ENCODE assay signal across 32 mouse cellular contexts in the genomic region with DNA sequence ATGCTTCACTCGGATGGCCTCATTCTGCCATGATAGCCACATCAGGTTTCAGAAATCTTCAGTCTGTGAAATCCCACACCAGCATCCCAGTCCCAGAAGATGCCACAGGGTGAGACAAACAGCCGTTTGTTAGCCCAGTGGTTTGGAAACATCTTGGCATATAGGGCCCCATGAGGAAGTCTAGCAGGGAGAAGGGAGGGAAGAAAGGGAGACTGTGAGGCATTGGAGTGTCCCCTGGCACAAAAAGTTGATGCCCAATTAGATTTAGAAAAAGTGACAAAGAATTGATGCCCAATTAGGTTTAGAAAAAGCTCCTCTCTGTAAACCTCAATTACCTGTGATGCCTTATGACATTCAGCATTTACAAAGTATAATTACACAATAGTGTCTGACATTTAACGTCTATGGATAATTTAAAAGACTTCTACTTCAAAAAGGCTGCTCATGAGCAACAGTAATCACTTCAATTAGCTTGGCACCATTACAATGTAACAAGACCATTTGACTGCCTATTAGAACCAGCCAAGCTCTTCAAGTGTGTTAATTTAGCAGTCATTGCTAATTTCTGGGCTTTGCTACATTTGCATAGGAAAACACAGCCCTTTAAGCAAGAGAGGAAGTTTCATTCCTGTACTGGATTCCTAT.
A peak's percentile ranks its signal among the peaks of the same experiment; 100 is the strongest.
DNase-seq lines count a peak whose midpoint lies in the region; ATAC-seq and TF ChIP-seq lines count a peak whose summit lies in the region.
"Had no signal": no experiment of that assay in that cellular context is flagged by ENCODE, and none has a peak within 500 bp of the region (broad histone marks: within the 10 kb centered on the region; RNA-seq: fewer than 3 reads in every experiment).

No protein-coding gene starts in this region.

- H3K4me2 ChIP-seq in hindbrain, embryonic 14.5 days (replicated peaks) = no peak overlapping the region
- H3K4me2 ChIP-seq in hindbrain, embryonic 13.5 days = no peak overlapping the region
- H3K4me2 ChIP-seq in midbrain, postnatal 0 days (ENCODE audit: low read depth, low read length, poor library complexity, severe bottlenecking) = no peak overlapping the region
- H3K4me2 ChIP-seq in midbrain, embryonic 11.5 days = no peak overlapping the region
- no peak overlapping the region for H3K4me2 ChIP-seq in forebrain, embryonic 14.5 days (ENCODE audit: low read length)
- H3K4me2 ChIP-seq: embryonic facial prominence, embryonic 13.5 days; heart, embryonic 11.5 days; limb, embryonic 13.5 days; liver, embryonic 11.5 days; lung, embryonic 15.5 days; neural tube, embryonic 15.5 days had no signal

- no peak overlapping the region for H3K4me3 ChIP-seq in hindbrain, embryonic 14.5 days (replicated peaks; ENCODE audit: low read length)
- H3K4me3 ChIP-seq in hindbrain, embryonic 13.5 days = no peak overlapping the region
- no peak overlapping the region for H3K4me3 ChIP-seq in midbrain, postnatal 0 days (ENCODE audit: low read depth, low read length)
- H3K4me3 ChIP-seq in midbrain, embryonic 11.5 days (ENCODE audit: low read depth, low read length) = no peak overlapping the region
- no peak overlapping the region for H3K4me3 ChIP-seq in forebrain, embryonic 14.5 days (ENCODE audit: low read depth, low read length)
- H3K4me3 ChIP-seq: embryonic facial prominence, embryonic 13.5 days; erythroblast, embryonic 14.5 days; gastrocnemius, adult 2 months; left cerebral cortex, adult 2 months; limb, embryonic 13.5 days; lung, embryonic 15.5 days; midbrain, embryonic 10.5 days; neural tube, embryonic 15.5 days had no signal

- no peak overlapping the region for H3K27ac ChIP-seq in hindbrain, embryonic 14.5 days
- no peak overlapping the region for H3K27ac ChIP-seq in hindbrain, embryonic 13.5 days
- H3K27ac ChIP-seq in midbrain, postnatal 0 days (ENCODE audit: low read depth, low read length) = no peak overlapping the region
- H3K27ac ChIP-seq in midbrain, embryonic 11.5 days (ENCODE audit: low read depth, low read length) = no peak overlapping the region
- no peak overlapping the region for H3K27ac ChIP-seq in forebrain, embryonic 14.5 days (ENCODE audit: low read depth, low read length)
- H3K27ac ChIP-seq: embryonic facial prominence, embryonic 13.5 days; gastrocnemius, adult 2 months; left cerebral cortex, adult 2 months; limb, embryonic 13.5 days; lung, embryonic 15.5 days; midbrain, embryonic 10.5 days; neural tube, embryonic 15.5 days had no signal

- peak; percentile 40 for DNase-seq in hindbrain, embryonic 14.5 days (ENCODE audit: low spot score)
- peak; percentile 54 for DNase-seq in midbrain, postnatal 0 days (ENCODE audit: low spot score)
- no peak for DNase-seq in midbrain, embryonic 11.5 days (ENCODE audit: low spot score, missing footprints)
- DNase-seq in forebrain, embryonic 14.5 days (ENCODE audit: low spot score) = peak; percentile 94
- DNase-seq in retina, postnatal 1 day = peak; percentile 93
- DNase-seq in thymus, adult 18-20 months = no peak
- DNase-seq: adrenal gland, adult 2 months; cerebellum, adult 11 months; cerebellum, adult 9-10 months; cerebellum, postnatal 36 days; embryo, embryonic 11 days; gastrocnemius, adult 2 months; gastrocnemius, postnatal 36 days; heart, adult 18-20 months; heart, postnatal 4 days; kidney, postnatal 14 days; layer of hippocampus, adult 9-11 months; right cerebral cortex, postnatal 4 days had no signal

- no peaks in the 10 kb centered on the region for H3K36me3 ChIP-seq in hindbrain, embryonic 14.5 days (replicated peaks; ENCODE audit: control insufficient read depth, insufficient read depth)
- H3K36me3 ChIP-seq in hindbrain, embryonic 13.5 days = no peaks in the 10 kb centered on the region
- H3K36me3 ChIP-seq in midbrain, postnatal 0 days (ENCODE audit: insufficient read depth, low read length) = no peaks in the 10 kb centered on the region
- no peaks in the 10 kb centered on the region for H3K36me3 ChIP-seq in midbrain, embryonic 11.5 days (ENCODE audit: control insufficient read depth, insufficient read depth, low read length)
- no peaks in the 10 kb centered on the region for H3K36me3 ChIP-seq in forebrain, embryonic 14.5 days (ENCODE audit: control insufficient read depth, insufficient read depth, low read length)
- H3K36me3 ChIP-seq: embryonic facial prominence, embryonic 13.5 days; limb, embryonic 13.5 days; lung, embryonic 15.5 days; midbrain, embryonic 10.5 days; neural tube, embryonic 15.5 days had no signal

- no peaks in the 10 kb centered on the region for H3K4me1 ChIP-seq in hindbrain, embryonic 14.5 days (replicated peaks; ENCODE audit: control insufficient read depth, insufficient read depth, low read length)
- H3K4me1 ChIP-seq in hindbrain, embryonic 13.5 days (replicated peaks) = no peaks in the 10 kb centered on the region
- H3K4me1 ChIP-seq in midbrain, postnatal 0 days (ENCODE audit: insufficient read depth, low read length) = no peaks in the 10 kb centered on the region
- no peaks in the 10 kb centered on the region for H3K4me1 ChIP-seq in midbrain, embryonic 11.5 days (ENCODE audit: control insufficient read depth, insufficient read depth, low read length)
- peaks cover 3% of the 10 kb centered on the region; the same call in 1 of the 2 replicates for H3K4me1 ChIP-seq in forebrain, embryonic 14.5 days (ENCODE audit: control insufficient read depth, insufficient read depth, low read length)
- H3K4me1 ChIP-seq: embryonic facial prominence, embryonic 13.5 days; limb, embryonic 13.5 days; lung, embryonic 15.5 days; midbrain, embryonic 10.5 days; neural tube, embryonic 15.5 days had no signal

- H3K27me3 ChIP-seq in hindbrain, embryonic 14.5 days (ENCODE audit: control insufficient read depth, insufficient read depth, low read length) = no peaks in the 10 kb centered on the region
- H3K27me3 ChIP-seq in hindbrain, embryonic 13.5 days = no peaks in the 10 kb centered on the region
- H3K27me3 ChIP-seq in midbrain, postnatal 0 days (ENCODE audit: insufficient read depth, low read length) = no peaks in the 10 kb centered on the region
- H3K27me3 ChIP-seq in midbrain, embryonic 11.5 days (ENCODE audit: control insufficient read depth, insufficient read depth, low read length) = no peaks in the 10 kb centered on the region
- peaks cover 48% of the 10 kb centered on the region for H3K27me3 ChIP-seq in forebrain, embryonic 14.5 days (replicated peaks; ENCODE audit: control insufficient read depth, insufficient read depth, low read length)
- H3K27me3 ChIP-seq: embryonic facial prominence, embryonic 13.5 days; limb, embryonic 13.5 days; lung, embryonic 15.5 days had no signal

- peak; percentile 68; the same call in 1 of the 2 replicates for ATAC-seq in hindbrain, embryonic 14.5 days (ENCODE audit: low FRiP score)
- ATAC-seq in hindbrain, embryonic 13.5 days (ENCODE audit: low FRiP score) = no peak
- no peak for ATAC-seq in midbrain, postnatal 0 days (ENCODE audit: low FRiP score)
- no peak for ATAC-seq in midbrain, embryonic 11.5 days (ENCODE audit: low FRiP score)
- ATAC-seq in forebrain, embryonic 14.5 days = peak; percentile 93
- no peak for ATAC-seq in monocyte, adult 5-6 weeks (replicated peaks; ENCODE audit: insufficient number of reproducible peaks, low FRiP score, low TSS enrichment, poor library complexity, severe bottlenecking)
- ATAC-seq: activated CD4-positive, CD25-positive, alpha-beta regulatory T cell, adult 4 months; CD4-positive, CD25-positive, alpha-beta regulatory T cell, adult 4 months; intestine, postnatal 0 days had no signal

- H3K9me3 ChIP-seq in hindbrain, embryonic 14.5 days (ENCODE audit: control insufficient read depth, low read length) = no peaks in the 10 kb centered on the region
- no peaks in the 10 kb centered on the region for H3K9me3 ChIP-seq in hindbrain, embryonic 13.5 days
- H3K9me3 ChIP-seq in midbrain, postnatal 0 days (ENCODE audit: low read length) = no peaks in the 10 kb centered on the region
- H3K9me3 ChIP-seq in midbrain, embryonic 11.5 days (ENCODE audit: control insufficient read depth, low read length) = no peaks in the 10 kb centered on the region
- no peaks in the 10 kb centered on the region for H3K9me3 ChIP-seq in forebrain, embryonic 14.5 days (replicated peaks; ENCODE audit: control insufficient read depth, low read length)
- H3K9me3 ChIP-seq: embryonic facial prominence, embryonic 13.5 days; limb, embryonic 13.5 days; lung, embryonic 15.5 days; midbrain, embryonic 10.5 days; neural tube, embryonic 15.5 days had no signal

- no peak overlapping the region for H3K9ac ChIP-seq in hindbrain, embryonic 14.5 days
- no peak overlapping the region for H3K9ac ChIP-seq in hindbrain, embryonic 13.5 days
- H3K9ac ChIP-seq in midbrain, postnatal 0 days (replicated peaks; ENCODE audit: low read length, poor library complexity, severe bottlenecking) = no peak overlapping the region
- no peak overlapping the region for H3K9ac ChIP-seq in midbrain, embryonic 11.5 days (ENCODE audit: low read length)
- H3K9ac ChIP-seq in forebrain, embryonic 14.5 days (ENCODE audit: low read length) = no peak overlapping the region
- H3K9ac ChIP-seq: embryonic facial prominence, embryonic 13.5 days; limb, embryonic 13.5 days; lung, embryonic 15.5 days; neural tube, embryonic 15.5 days had no signal

- WGBS in hindbrain, embryonic 14.5 days = 61% methylated on average over 3 of the region's 3 CpGs
- 66% methylated on average over 3 of the region's 3 CpGs for WGBS in hindbrain, embryonic 13.5 days
- 62% methylated on average over 3 of the region's 3 CpGs for WGBS in midbrain, postnatal 0 days
- WGBS in midbrain, embryonic 11.5 days = 81% methylated on average over 3 of the region's 3 CpGs
- WGBS in forebrain, embryonic 14.5 days = 15% methylated on average over 3 of the region's 3 CpGs

- no peak for TF ChIP-seq CTCF in midbrain, postnatal 0 days (IDR thresholded peaks at IDR 0.05)

Comparison
In these comparisons a context has a peak if more than half of its experiments do, and no peak if none do; other contexts are left out.
1. ATAC-seq: peak in hindbrain, embryonic 14.5 days (single experiment) and forebrain, embryonic 14.5 days (single experiment); none in hindbrain, embryonic 13.5 days (single experiment), midbrain, postnatal 0 days (single experiment), midbrain, embryonic 11.5 days (single experiment) and monocyte, adult 5-6 weeks (single experiment).
2. DNase-seq: peak in hindbrain, embryonic 14.5 days (single experiment), midbrain, postnatal 0 days (single experiment), forebrain, embryonic 14.5 days (single experiment) and retina, postnatal 1 day (single experiment); none in midbrain, embryonic 11.5 days (single experiment) and thymus, adult 18-20 months (0 of 2).